Mouse (Mus musculus) T-helper 2 cell (primary cell): ENCODE results near the gene Gm13696.
"Not testable (repeated sequence)": the region's sequence is repeated elsewhere in the genome, so short reads cannot be mapped to it uniquely, and the experiment has no call there.

Experiments
- in situ Hi-C: fragments of 300-600 bp; cut with MboI, MseI; formaldehyde crosslinking; loops from one replicate; pipeline ENCODE4 v1.15.1; 2025; ENCODE audit warnings: high pct_unique_total_duplicates

The Gm13696 gene

GRCm38 (mm10) chr2:83972823-83973222 is at the start of gene Gm13696:
Gm13696 (plus strand) TSS chr2:83973123.
- in situ Hi-C loops = loop anchor here (25.0 kb wide), 1 partner anchor 311 kb away; no protein-coding TSS in a partner anchor

DNA sequence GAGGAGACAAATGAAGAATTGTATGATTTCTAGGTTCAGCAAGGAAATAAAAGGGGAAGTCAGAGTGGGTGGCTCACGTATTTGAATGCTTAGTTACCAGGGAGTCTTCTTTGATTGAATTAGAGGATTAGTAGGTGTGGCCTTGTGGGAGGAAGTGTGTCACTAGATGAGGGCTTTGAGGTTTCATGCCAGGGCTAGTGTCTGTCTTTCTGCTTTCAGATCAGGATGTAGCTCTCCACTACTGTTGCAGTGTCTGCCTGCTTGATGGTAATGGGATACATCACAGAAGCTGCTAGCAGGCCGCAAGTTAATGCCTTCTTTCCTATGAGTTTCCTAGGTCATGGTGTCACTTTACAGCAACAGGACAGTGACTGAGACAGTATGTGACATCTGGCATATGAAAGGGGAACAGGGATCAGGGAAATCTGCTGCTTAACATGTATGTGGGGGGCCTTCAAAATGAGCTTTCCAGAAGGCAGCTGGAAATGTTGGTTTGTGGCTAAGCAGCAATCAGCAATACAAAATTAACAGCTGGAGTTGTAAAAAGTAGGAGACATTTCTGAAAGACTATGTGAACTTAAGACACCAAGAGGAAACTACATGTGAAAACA is 43.3 kb upstream of the Gm13696 start:
- in situ Hi-C loops = no loop called here

- in situ Hi-C loops = loop anchor here (5.0 kb wide), 1 partner anchor 41 kb away; the partner anchor contains the start of gene Gm13697
These were observed 32.0 kb upstream of the Gm13696 start, which contains the start of gene Zswim2 for GRCm38 (mm10) chr2:83940931-83941361. Zswim2 (minus strand) TSS chr2:83941228.

DNA sequence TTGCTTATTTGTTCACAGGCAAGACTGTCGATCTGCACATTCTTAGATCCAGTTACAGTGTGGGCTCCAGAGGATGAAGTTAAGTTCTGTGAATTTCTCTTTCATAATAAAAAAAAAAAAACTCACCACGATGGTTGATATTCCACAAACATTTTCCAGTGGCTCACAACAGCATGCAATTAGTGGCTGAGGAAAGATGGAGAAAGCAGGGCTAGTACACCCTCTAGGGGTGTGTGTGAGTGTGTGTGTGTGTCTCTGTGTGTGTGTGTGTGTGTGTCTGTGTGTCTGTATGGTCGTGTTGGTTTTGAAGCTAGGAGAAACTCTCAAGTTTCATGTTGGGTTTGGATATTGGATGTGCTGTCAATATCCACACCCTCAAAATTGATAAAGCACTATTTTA is 31.5 kb upstream of the Gm13696 start:
- in situ Hi-C loops = loop anchor here (5.0 kb wide), 1 partner anchor 41 kb away; the partner anchor contains the start of gene Gm13697

DNA sequence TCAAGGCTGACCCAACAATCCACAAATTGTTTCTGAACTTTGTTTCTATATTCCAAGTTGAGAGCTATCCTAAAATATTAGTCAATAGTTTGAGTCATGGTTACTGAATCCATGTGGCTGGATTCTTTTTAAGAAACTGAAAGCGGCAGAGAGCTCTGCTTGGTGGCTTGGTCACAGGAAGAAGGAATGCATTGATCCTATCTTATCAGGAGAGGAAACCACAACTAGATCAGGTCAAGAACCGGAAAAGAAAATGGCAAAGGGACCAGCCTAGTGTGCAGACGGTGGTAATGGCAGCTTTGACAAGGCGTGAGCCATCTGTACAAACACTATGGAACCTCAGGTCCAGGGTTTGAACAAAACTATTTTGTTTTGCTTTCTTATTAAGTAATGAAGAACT is 31.1 kb upstream of the Gm13696 start:
- in situ Hi-C loops = loop anchor here (5.0 kb wide), 1 partner anchor 41 kb away; the partner anchor contains the start of gene Gm13697

- in situ Hi-C loops = loop anchor here (25.0 kb wide), 1 partner anchor 293 kb away; no protein-coding TSS in a partner anchor
These were observed 17.5 kb upstream of the Gm13696 start, which contains the start of gene Gm13698 for GRCm38 (mm10) chr2:83955393-83955792. Gm13698 (plus strand) TSS chr2:83955693.

DNA sequence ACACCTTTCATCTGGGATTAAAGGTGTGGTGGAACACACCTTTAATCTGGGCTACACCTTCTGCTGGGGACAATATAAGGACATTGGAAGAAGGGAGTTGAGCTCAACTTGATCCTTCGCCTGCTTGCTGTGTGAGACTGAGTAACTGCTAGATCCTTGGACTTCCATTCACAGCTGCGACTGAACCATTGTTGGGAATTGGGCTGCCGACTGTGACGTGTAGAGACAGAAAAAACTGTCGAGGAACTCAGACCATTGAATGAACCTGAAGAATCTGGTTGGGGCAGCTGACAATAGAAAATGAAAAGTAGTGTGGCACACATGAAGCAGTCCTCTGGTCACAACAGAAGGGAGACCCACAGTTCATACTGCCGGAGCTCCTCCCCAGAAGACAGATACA is 11.7 kb upstream of the Gm13696 start, which contains the start of gene Gm13693:
Gm13693 (plus strand) TSS at position 301 of the 400 bp plus-strand sequence.
- in situ Hi-C loops = loop anchor here (25.0 kb wide), 1 partner anchor 299 kb away; no protein-coding TSS in a partner anchor

GRCm38 (mm10) chr2:83967013-83967412 is 5.9 kb upstream of the Gm13696 start, which contains the start of gene Gm13695:
Gm13695 (plus strand) TSS chr2:83967313.
- in situ Hi-C loops = loop anchor here (5.0 to 25.0 kb wide), 2 partner anchors 45 to 305 kb away; no protein-coding TSS in a partner anchor

- in situ Hi-C loops = not testable (repeated sequence)
These were observed 5.7 kb downstream of the Gm13696 start, which contains the start of gene Gm13694 for GRCm38 (mm10) chr2:83978633-83979032. Gm13694 (plus strand) TSS chr2:83978933.

- in situ Hi-C loops = loop anchor here (5.0 kb wide), 1 partner anchor 42 kb away; the partner anchor contains the start of gene Zswim2
These were observed 11.5 kb downstream of the Gm13696 start, which contains the start of gene Gm13697 for GRCm38 (mm10) chr2:83984443-83984842. Gm13697 (plus strand) TSS chr2:83984743.

DNA sequence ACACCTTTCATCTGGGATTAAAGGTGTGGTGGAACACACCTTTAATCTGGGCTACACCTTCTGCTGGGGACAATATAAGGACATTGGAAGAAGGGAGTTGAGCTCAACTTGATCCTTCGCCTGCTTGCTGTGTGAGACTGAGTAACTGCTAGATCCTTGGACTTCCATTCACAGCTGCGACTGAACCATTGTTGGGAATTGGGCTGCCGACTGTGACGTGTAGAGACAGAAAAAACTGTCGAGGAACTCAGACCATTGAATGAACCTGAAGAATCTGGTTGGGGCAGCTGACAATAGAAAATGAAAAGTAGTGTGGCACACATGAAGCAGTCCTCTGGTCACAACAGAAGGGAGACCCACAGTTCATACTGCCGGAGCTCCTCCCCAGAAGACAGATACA is 17.3 kb downstream of the Gm13696 start, which contains the start of gene Gm13691:
Gm13691 (plus strand) TSS at position 301 of the 400 bp plus-strand sequence.
- in situ Hi-C loops = not testable (repeated sequence)

DNA sequence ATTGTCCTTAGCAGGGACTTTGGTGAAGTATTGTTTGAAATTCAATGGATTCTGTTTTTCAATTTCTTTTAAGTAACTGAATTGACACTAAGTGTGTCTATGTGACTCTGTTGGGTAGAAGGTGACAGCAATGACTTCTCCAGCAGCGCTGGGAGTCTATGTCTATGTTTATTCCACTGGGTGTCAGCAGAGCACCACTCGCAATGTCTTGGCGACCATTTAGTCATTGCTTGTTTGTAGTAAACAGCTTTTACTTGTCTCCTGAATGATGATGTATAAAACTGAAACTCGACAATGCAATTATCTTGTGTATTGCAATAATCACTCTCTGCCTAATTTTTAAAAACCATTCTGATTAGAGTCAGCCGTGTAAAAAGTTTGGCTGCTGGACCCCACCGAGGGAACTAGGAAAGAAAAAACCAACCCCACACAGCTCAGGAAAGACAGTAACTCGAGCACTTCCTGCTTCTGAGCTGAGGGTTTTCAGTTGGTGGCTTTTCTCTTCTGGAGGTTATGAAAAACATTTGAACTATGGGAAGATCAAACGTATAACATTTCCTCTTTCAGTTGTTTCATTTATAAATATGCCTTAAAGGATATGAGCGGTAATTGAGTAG is 20.8 kb downstream of the Gm13696 start:
- in situ Hi-C loops = not testable (repeated sequence)

DNA sequence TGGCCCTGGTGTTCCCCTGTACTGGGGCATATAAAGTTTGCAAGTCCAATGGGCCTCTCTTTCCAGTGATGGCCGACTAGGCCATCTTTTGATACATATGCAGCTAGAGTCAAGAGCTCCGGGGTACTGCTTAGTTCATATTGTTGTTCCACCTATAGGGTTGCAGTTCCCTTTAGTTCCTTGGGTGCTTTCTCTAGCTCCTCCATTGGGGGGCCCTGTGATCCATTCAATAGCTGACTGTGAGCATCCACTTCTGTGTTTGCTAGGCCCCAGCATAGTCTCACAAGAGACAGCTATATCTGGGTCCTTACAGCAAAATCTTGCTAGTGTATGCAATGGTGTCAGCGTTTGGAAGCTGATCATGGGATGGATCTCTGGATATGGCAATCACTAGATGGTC is 21.6 kb downstream of the Gm13696 start:
- in situ Hi-C loops = not testable (repeated sequence)

DNA sequence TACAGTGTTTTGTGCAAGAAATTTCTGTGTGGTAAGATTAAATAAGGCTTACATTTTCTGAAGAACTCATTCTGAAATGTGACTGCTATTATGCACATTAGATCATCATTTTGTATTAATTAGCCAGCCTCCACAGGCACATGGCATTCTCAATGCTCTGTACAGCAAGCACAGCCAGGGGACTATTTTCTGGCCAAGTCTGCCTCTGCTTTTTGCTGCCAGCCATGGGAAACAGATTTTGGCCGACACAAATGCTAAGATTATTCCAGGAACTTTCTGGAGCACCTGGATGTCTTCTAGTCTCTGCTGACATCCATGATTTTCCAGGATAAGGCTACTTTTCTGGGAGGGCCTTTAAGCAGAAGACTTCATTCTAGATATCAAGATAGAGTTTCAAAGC is 36.0 kb downstream of the Gm13696 start:
- in situ Hi-C loops = no loop called here

DNA sequence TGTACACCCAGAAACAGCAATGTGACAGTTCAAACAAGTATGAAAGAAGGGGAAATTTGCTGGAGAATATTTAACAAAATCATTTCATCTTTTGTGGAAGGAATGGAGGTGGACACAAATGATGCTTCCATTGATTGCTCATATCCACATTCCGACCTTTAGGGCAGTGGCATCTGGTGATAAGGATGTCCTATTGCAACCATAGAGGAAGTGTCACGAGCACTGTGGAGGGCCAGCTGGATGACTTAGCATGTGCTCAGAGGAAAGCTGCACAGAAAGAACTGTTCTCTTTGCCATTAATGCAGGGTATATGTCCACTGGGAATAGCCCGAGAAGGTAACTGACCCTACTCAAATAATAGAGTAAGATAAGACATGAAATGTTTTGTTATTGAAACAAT is 36.9 kb downstream of the Gm13696 start:
- in situ Hi-C loops = loop anchor here (5.0 kb wide), 2 partner anchors 43 to 417 kb away; partner anchors contain the start of genes Calcrl and Gm13695

GRCm38 (mm10) chr2:84014572-84014971 is 41.6 kb downstream of the Gm13696 start:
- in situ Hi-C loops = loop anchor here (5.0 kb wide), 2 partner anchors 47 to 413 kb away; partner anchors contain the start of genes Calcrl and Gm13695

GRCm38 (mm10) chr2:84016291-84016690 is 43.4 kb downstream of the Gm13696 start:
- in situ Hi-C loops = not testable (repeated sequence)

DNA sequence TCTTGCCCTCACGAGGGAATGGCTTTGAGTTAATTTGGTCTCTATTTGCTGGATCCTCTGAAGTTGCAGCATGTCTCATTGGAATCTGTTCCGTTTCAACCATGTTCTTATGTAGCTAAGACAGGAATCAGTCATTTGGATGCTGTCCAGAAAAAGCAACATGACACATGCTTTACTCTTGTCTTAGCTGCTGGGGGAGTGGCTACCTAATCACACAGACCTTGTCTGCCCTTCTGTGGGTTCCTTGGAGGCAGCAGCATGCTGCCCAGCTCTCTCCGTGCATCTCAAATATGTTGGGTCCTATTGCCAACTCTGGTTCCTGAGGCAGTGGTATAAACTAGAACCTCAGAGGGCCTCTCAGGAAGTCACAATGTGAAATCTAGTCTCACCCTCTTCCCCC is 45.4 kb downstream of the Gm13696 start:
- in situ Hi-C loops = no loop called here

DNA sequence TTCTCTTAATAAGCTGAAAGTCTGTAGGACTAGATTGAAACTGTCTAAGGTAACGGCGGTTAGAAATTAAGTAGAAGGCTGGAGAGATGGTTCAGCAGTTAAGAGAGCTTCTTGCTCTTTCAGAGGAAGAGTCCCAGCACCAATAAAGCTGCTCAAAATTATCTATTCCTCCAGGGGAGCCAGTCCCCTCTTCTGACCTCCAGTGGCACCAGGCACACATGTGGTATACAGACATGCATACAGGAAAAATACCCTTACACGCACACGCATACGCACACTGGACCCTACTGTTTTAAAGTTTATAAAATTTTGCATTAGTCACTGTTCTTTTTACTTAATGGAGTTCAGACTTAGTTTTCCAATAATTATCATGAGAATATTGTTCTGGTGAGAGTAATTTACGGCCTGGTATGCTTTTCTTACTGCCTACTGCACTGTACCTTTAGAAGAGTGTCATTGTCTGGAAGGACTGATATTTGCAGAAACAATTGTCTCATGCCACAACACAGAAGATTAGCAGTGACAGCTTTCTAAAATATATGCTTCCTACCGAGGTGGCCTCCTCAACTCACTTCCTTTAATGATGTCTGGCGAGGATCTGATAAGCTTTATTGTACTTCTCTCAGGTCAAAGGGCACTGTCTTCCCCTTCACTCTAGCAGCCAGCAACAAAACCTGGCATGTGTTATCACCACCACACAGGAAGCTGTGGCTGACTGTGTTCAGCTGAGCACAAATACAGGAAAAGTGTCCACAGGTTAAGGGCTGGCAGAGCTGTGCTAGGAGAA is 46.8 kb downstream of the Gm13696 start:
- in situ Hi-C loops = no loop called here

DNA sequence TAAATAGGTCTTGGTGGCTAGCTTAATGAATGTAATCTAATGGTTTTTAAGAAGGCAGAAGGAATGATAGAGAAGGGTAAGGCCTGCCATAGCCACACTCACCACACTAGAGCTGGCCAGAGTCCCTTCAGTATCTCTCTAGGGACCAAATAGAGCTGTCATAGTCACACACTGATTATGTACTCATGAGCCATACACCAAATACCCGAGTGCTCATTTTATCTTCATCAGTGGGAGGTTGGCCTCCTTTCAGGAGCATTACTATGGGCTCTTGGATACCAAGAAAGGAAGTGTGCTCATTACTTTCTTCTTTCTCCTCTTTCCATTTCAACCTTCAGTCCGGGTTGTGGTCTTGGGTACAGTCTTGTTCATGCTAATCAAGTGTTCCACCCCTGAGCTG is 49.0 kb downstream of the Gm13696 start:
- in situ Hi-C loops = no loop called here

GRCm38 (mm10) chr2:84022905-84023304 is 50.0 kb downstream of the Gm13696 start:
- in situ Hi-C loops = no loop called here
